Mouse (Mus musculus): Measurements from ENCODE around the gene Gpd1l. TPM values are rescaled to one million over a fixed set of nuclear protein-coding genes. Genes with fewer than 3 reads are reported as not detected.
"Not testable (repeated sequence)": the region's sequence is repeated elsewhere in the genome, so short reads cannot be mapped to it uniquely, and the experiment has no call there.

Gpd1l gene
- polyA plus RNA-seq (2015; fragmentation: Nextera tagmentation; extraction: Ambion mirVana), result 35.2 and 38.5 TPM in 2 replicates

- H3K27ac ChIP-seq (replicated peaks), result peak within 1 kb of the TSS; percentile 69
- peaks cover 15% of the 10 kb centered on the region for H3K4me1 ChIP-seq (replicated peaks)
- WGBS, result 0% methylated on average over 30 of the region's 30 CpGs
- H3K27me3 ChIP-seq, result no peaks in the 10 kb centered on the region
- peak within 1 kb of the TSS; percentile 60 for H3K4me3 ChIP-seq
- H3K9ac ChIP-seq, result peak within 1 kb of the TSS; percentile 57
- H3K36me3 ChIP-seq, result no peaks in the 10 kb centered on the region
- no peaks in the 10 kb centered on the region for H3K9me3 ChIP-seq
- H3K4me2 ChIP-seq, result peak within 1 kb of the TSS; percentile 89
- peak; percentile 96 for ATAC-seq (ENCODE audit: low FRiP score, low read depth)
These were observed at the start of gene Gpd1l for GRCm38 (mm10) chr9:114933723-114934171. Gene Gpd1l, minus strand, starts transcription at chr9:114933987.

GRCm38 (mm10) chr9:114982689-114983360 is 49.0 kb upstream of the Gpd1l start, which contains the start of gene Rps27rt:
Gene Rps27rt, minus strand, starts transcription at chr9:114982739.
- H3K4me3 ChIP-seq, result no peak within 1 kb of the TSS
- 90% methylated on average over 16 of the region's 16 CpGs for WGBS
- H3K27me3 ChIP-seq, result no peaks in the 10 kb centered on the region
- H3K4me2 ChIP-seq, result no peak within 1 kb of the TSS
- H3K27ac ChIP-seq (replicated peaks), result no peak within 1 kb of the TSS
- ATAC-seq (ENCODE audit: low FRiP score, low read depth), result no peak
- H3K9ac ChIP-seq, result no peak within 1 kb of the TSS
- peaks cover 18% of the 10 kb centered on the region for H3K4me1 ChIP-seq (replicated peaks)
- no peaks in the 10 kb centered on the region for H3K36me3 ChIP-seq
- H3K9me3 ChIP-seq, result no peaks in the 10 kb centered on the region

- Histone ChIP-seq H3K27ac (replicated peaks) (no peak overlapping the region), H3K9me3 (no peaks in the 10 kb centered on the region), H3K27me3 (no peaks in the 10 kb centered on the region), H3K9ac (no peak overlapping the region), H3K4me1 (replicated peaks) (peaks cover 23% of the 10 kb centered on the region), H3K4me3 (peak overlapping the region; percentile 85; the same call in 1 of the 2 replicates), H3K36me3 (no peaks in the 10 kb centered on the region), H3K4me2 (peak overlapping the region; percentile 94)
- ATAC-seq (ENCODE audit: low FRiP score, low read depth), result no peak
- WGBS, result 75% methylated on average over 6 of the region's 6 CpGs
These were observed 46.2 kb upstream of the Gpd1l start for GRCm38 (mm10) chr9:114979969-114980368.

- H3K27me3 ChIP-seq, result no peaks in the 10 kb centered on the region
- peak; percentile 84 for ATAC-seq (ENCODE audit: low FRiP score, low read depth)
- H3K9ac ChIP-seq, result peak within 1 kb of the TSS; percentile 87
- H3K4me1 ChIP-seq (replicated peaks), result peaks cover 23% of the 10 kb centered on the region
- no peaks in the 10 kb centered on the region for H3K36me3 ChIP-seq
- H3K4me2 ChIP-seq, result peak within 1 kb of the TSS; percentile 94
- H3K4me3 ChIP-seq, result peak within 1 kb of the TSS; percentile 85
- H3K27ac ChIP-seq (replicated peaks), result peak within 1 kb of the TSS; percentile 85
- under 1% methylated on average over 68 of the region's 86 CpGs for WGBS
- H3K9me3 ChIP-seq, result no peaks in the 10 kb centered on the region
These were observed 44.7 kb upstream of the Gpd1l start, which contains the start of gene Osbpl10 for GRCm38 (mm10) chr9:114978281-114979111. Gene Osbpl10, plus strand, starts transcription at chr9:114978569.

GRCm38 (mm10) chr9:114977461-114978280 is 43.9 kb upstream of the Gpd1l start:
- H3K9me3 ChIP-seq, result no peaks in the 10 kb centered on the region
- peaks cover 23% of the 10 kb centered on the region for H3K4me1 ChIP-seq (replicated peaks)
- peak; percentile 77; the same call in 1 of the 2 replicates for ATAC-seq (ENCODE audit: low FRiP score, low read depth)
- no peaks in the 10 kb centered on the region for H3K36me3 ChIP-seq
- WGBS, result 7% methylated on average over 31 of the region's 31 CpGs
- peak overlapping the region; percentile 94 for H3K4me2 ChIP-seq
- H3K27ac ChIP-seq (replicated peaks), result peak overlapping the region; percentile 85
- no peaks in the 10 kb centered on the region for H3K27me3 ChIP-seq
- H3K4me3 ChIP-seq, result peak overlapping the region; percentile 85
- peak overlapping the region; percentile 87 for H3K9ac ChIP-seq

- ATAC-seq (ENCODE audit: low FRiP score, low read depth); H3K4me1 ChIP-seq (replicated peaks); H3K4me2 ChIP-seq; H3K36me3 ChIP-seq; H3K27me3 ChIP-seq; H3K9me3 ChIP-seq; H3K4me3 ChIP-seq; H3K27ac ChIP-seq (replicated peaks); H3K9ac ChIP-seq: not testable (repeated sequence)
- 86% methylated on average over 7 of the region's 7 CpGs for WGBS
These were observed 32.5 kb upstream of the Gpd1l start for GRCm38 (mm10) chr9:114966286-114966685.

GRCm38 (mm10) chr9:114964093-114964492 is 30.3 kb upstream of the Gpd1l start:
- 51% methylated on average over 3 of the region's 3 CpGs for WGBS
- no peak overlapping the region for H3K4me2 ChIP-seq
- no peak overlapping the region for H3K9ac ChIP-seq
- no peaks in the 10 kb centered on the region for H3K9me3 ChIP-seq
- no peaks in the 10 kb centered on the region for H3K4me1 ChIP-seq (replicated peaks)
- H3K27me3 ChIP-seq, result no peaks in the 10 kb centered on the region
- no peak for ATAC-seq (ENCODE audit: low FRiP score, low read depth)
- H3K27ac ChIP-seq (replicated peaks), result no peak overlapping the region
- no peaks in the 10 kb centered on the region for H3K36me3 ChIP-seq
- H3K4me3 ChIP-seq, result no peak overlapping the region

- ATAC-seq (ENCODE audit: low FRiP score, low read depth), result no peak
- 88% methylated on average over 6 of the region's 6 CpGs for WGBS
- Histone ChIP-seq H3K9ac (no peak overlapping the region), H3K36me3 (no peaks in the 10 kb centered on the region), H3K4me1 (replicated peaks) (no peaks in the 10 kb centered on the region), H3K4me2 (no peak overlapping the region), H3K4me3 (no peak overlapping the region), H3K27ac (replicated peaks) (no peak overlapping the region), H3K27me3 (no peaks in the 10 kb centered on the region), H3K9me3 (no peaks in the 10 kb centered on the region)
These were observed 27.1 kb upstream of the Gpd1l start for GRCm38 (mm10) chr9:114960844-114961243.

DNA sequence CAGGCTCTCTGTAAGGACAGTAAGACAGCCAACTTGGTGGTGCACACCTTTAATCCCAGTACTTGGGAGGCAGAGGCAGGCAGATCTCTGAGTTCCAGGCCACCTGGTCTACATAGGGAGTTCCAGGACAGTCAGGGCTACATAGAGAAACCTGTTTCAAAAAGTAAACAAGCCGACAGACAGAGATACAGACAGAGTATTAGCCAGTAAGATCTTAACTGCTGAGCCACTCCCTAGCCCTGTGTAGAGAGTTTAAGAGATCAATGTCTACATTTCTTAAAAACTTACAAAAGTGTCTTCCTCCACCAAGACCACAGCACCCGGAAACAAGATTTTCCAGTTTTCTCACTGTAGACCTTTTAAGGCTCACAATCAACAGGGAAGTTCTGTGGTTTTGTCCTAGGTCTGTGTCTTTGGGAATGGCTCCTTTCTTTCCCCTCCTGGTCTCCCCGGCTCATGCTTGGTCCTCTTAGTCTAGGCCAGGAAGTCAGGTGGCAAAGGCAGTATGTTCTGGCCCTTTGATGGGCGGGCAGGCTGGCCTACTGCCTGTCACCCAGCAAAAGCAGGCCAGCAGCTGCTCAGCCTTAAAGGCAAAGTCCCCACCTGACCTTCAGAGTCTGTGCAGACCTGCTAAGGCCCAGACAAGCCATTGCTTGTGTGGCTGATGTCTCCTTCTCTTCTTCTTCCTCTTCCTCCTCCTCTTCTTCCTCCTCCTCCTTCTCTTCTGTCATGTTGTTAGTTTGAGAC is 26.4 kb upstream of the Gpd1l start:
- Histone ChIP-seq H3K27me3 (no peaks in the 10 kb centered on the region), H3K27ac (replicated peaks) (no peak overlapping the region), H3K4me2 (no peak overlapping the region), H3K36me3 (no peaks in the 10 kb centered on the region), H3K4me3 (no peak overlapping the region), H3K4me1 (replicated peaks) (no peaks in the 10 kb centered on the region), H3K9ac (no peak overlapping the region), H3K9me3 (no peaks in the 10 kb centered on the region)
- WGBS, result 83% methylated on average over 4 of the region's 4 CpGs
- ATAC-seq (ENCODE audit: low FRiP score, low read depth), result no peak

DNA sequence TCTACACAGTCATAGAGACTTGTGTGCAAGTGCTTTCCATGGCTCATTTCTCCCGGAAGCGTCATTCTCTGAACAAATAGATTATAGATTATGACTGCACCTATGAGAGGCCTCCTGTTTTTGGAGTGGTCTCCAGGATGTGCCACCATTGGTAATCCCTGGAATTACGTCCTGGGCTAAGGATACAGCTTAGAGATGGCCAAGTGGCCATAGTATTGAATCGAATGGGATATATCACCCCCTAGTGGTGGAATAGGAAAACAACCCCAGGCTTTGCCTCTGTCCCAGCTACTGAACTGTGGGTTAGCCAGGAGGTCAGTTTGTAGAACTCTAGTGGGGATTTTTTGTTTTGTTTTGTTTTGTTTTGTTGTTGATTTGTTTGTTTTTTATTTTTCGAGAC is 23.2 kb upstream of the Gpd1l start:
- Histone ChIP-seq H3K27ac (replicated peaks) (no peak overlapping the region), H3K4me1 (replicated peaks) (no peaks in the 10 kb centered on the region), H3K4me2 (no peak overlapping the region), H3K9ac (no peak overlapping the region), H3K36me3 (no peaks in the 10 kb centered on the region), H3K9me3 (no peaks in the 10 kb centered on the region), H3K27me3 (no peaks in the 10 kb centered on the region), H3K4me3 (no peak overlapping the region)
- 34% methylated on average over 5 of the region's 5 CpGs for WGBS
- no peak for ATAC-seq (ENCODE audit: low FRiP score, low read depth)

DNA sequence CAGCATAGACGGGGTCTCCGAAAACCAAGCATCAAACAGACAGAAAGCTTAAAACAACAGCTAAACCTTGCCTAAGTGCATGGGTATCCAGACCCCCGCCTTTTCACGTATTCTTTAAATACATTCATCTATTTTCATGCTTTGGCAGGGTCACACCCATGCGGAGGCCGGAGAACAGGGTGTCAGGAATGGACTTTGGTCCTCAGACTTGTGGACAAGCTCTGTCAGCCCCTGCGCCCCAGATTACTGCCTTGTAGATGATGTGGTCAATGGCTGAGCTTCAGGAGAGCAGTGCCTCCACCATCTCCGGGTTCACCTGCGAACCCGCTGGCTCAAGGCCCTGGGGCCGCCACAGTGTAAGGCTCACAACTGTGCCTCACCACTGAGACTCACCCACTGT is 21.6 kb upstream of the Gpd1l start:
- Histone ChIP-seq H3K4me1 (replicated peaks) (no peaks in the 10 kb centered on the region), H3K27ac (replicated peaks) (no peak overlapping the region), H3K9ac (no peak overlapping the region), H3K36me3 (no peaks in the 10 kb centered on the region), H3K9me3 (no peaks in the 10 kb centered on the region), H3K27me3 (no peaks in the 10 kb centered on the region), H3K4me3 (no peak overlapping the region), H3K4me2 (no peak overlapping the region)
- no peak for ATAC-seq (ENCODE audit: low FRiP score, low read depth)
- WGBS, result 92% methylated on average over 11 of the region's 11 CpGs
